Mouse (Mus musculus) spleen, adult 2 months (tissue): ENCODE data around the gene B230104I21Rik.

Source experiments
- CTCF ChIP-seq: fragments of 200-500 bp; IDR thresholded peaks from 2 replicates; pipeline ENCODE4 v1.5.1; 2011; ENCODE audit warnings: mild to moderate bottlenecking, inconsistent platforms; ENCODE audit not compliant: insufficient read depth, insufficient read length, insufficient replicate concordance; ENCODE audit errors: extremely low read depth
- POLR2A ChIP-seq: fragments of 200-500 bp; IDR thresholded peaks from 2 replicates; pipeline ENCODE4 v1.6.1; 2011; ENCODE audit warnings: low read depth, low read length, inconsistent platforms

DNA sequence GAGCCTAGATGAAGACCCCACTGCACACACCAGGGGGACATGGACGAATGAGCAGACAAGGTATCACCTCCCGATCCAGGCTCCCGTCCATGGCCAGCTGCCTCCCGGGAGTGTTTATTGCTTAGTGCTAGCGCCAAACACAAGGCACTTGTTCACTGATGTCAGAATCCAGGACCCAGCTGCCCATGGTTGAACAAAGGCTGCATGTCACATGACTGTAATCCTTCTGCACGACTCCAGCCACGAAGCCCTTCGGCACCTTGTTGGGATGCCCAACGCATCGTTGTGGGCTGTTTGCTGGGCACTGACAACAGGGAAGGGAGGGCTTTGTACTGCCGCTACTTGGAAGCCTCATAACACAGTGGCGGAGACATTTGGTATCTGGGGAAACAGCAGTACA, at the start of gene B230104I21Rik:
- TF ChIP-seq POLR2A: no peak
- no peak for TF ChIP-seq CTCF
